26 mouse cellular contexts compared by ENCODE assay signal in genomic region chr2:116586203-116586959, GRCm38 (mm10).
DNase-seq lines count a peak whose midpoint lies in the region; ATAC-seq lines count a peak whose summit lies in the region.
"Had no signal": no experiment of that assay in that cellular context is flagged by ENCODE, and none has a peak within 500 bp of the region (broad histone marks: within the 10 kb centered on the region; RNA-seq: fewer than 3 reads in every experiment).

No protein-coding gene starts in this region.

- H3K4me1 ChIP-seq in midbrain, embryonic 14.5 days (ENCODE audit: control insufficient read depth, insufficient read depth, low read length) = no peaks in the 10 kb centered on the region
- H3K4me1 ChIP-seq in midbrain, embryonic 11.5 days (ENCODE audit: control insufficient read depth, insufficient read depth, low read length) = no peaks in the 10 kb centered on the region
- H3K4me1 ChIP-seq in hindbrain, embryonic 13.5 days (replicated peaks) = peaks cover 4% of the 10 kb centered on the region; the same call in 1 of the 2 replicates
- no peaks in the 10 kb centered on the region for H3K4me1 ChIP-seq in hindbrain, embryonic 16.5 days (ENCODE audit: control insufficient read depth, insufficient read depth, low read depth, low read length)
- H3K4me1 ChIP-seq in neural tube, embryonic 15.5 days = peaks cover 6% of the 10 kb centered on the region
- H3K4me1 ChIP-seq: embryonic facial prominence, embryonic 13.5 days; forebrain, embryonic 10.5 days; forebrain, embryonic 15.5 days; heart, embryonic 10.5 days; heart, embryonic 15.5 days; kidney, embryonic 15.5 days; limb, embryonic 12.5 days; liver, embryonic 15.5 days had no signal

- no peaks in the 10 kb centered on the region for H3K27me3 ChIP-seq in midbrain, embryonic 14.5 days (ENCODE audit: control insufficient read depth, insufficient read depth, low read length)
- no peaks in the 10 kb centered on the region for H3K27me3 ChIP-seq in midbrain, embryonic 11.5 days (ENCODE audit: control insufficient read depth, insufficient read depth, low read length)
- H3K27me3 ChIP-seq in hindbrain, embryonic 13.5 days = no peaks in the 10 kb centered on the region
- no peaks in the 10 kb centered on the region for H3K27me3 ChIP-seq in hindbrain, embryonic 16.5 days (replicated peaks; ENCODE audit: control insufficient read depth, insufficient read depth, low read length)
- no peaks in the 10 kb centered on the region for H3K27me3 ChIP-seq in neural tube, embryonic 15.5 days (replicated peaks)
- H3K27me3 ChIP-seq: embryonic facial prominence, embryonic 13.5 days; forebrain, embryonic 15.5 days; heart, embryonic 15.5 days; kidney, embryonic 15.5 days; limb, embryonic 12.5 days; liver, embryonic 15.5 days had no signal

- DNase-seq in midbrain, embryonic 14.5 days = peak; percentile 39
- no peak for DNase-seq in midbrain, embryonic 11.5 days (ENCODE audit: low spot score, missing footprints)
- DNase-seq in layer of hippocampus, adult 18-20 months (ENCODE audit: low spot score in 2 of 2) = no peak
- no peak for DNase-seq in thymus, postnatal 25 days
- DNase-seq: adrenal gland, postnatal 25 days; cerebellum, adult 18-20 months; cerebellum, postnatal 10 days; gastrocnemius, postnatal 25 days; heart, adult 11 months; kidney, adult 18-20 months; kidney, postnatal 25 days; lung, embryonic 14.5 days; lung, postnatal 14 days had no signal

- H3K9me3 ChIP-seq in midbrain, embryonic 14.5 days (ENCODE audit: control insufficient read depth, low read length) = no peaks in the 10 kb centered on the region
- H3K9me3 ChIP-seq in midbrain, embryonic 11.5 days (ENCODE audit: control insufficient read depth, low read length) = no peaks in the 10 kb centered on the region
- no peaks in the 10 kb centered on the region for H3K9me3 ChIP-seq in hindbrain, embryonic 13.5 days
- no peaks in the 10 kb centered on the region for H3K9me3 ChIP-seq in hindbrain, embryonic 16.5 days (ENCODE audit: control insufficient read depth, low read length)
- no peaks in the 10 kb centered on the region for H3K9me3 ChIP-seq in neural tube, embryonic 15.5 days (replicated peaks)
- H3K9me3 ChIP-seq: embryonic facial prominence, embryonic 13.5 days; forebrain, embryonic 10.5 days; forebrain, embryonic 15.5 days; heart, embryonic 10.5 days; heart, embryonic 15.5 days; kidney, embryonic 15.5 days; limb, embryonic 12.5 days; liver, embryonic 15.5 days had no signal

- H3K36me3 ChIP-seq in midbrain, embryonic 14.5 days (ENCODE audit: control insufficient read depth, insufficient read depth, low read length) = no peaks in the 10 kb centered on the region
- no peaks in the 10 kb centered on the region for H3K36me3 ChIP-seq in midbrain, embryonic 11.5 days (ENCODE audit: control insufficient read depth, insufficient read depth, low read length)
- no peaks in the 10 kb centered on the region for H3K36me3 ChIP-seq in hindbrain, embryonic 13.5 days
- no peaks in the 10 kb centered on the region for H3K36me3 ChIP-seq in hindbrain, embryonic 16.5 days (ENCODE audit: control insufficient read depth, insufficient read depth, low read length)
- no peaks in the 10 kb centered on the region for H3K36me3 ChIP-seq in neural tube, embryonic 15.5 days
- H3K36me3 ChIP-seq: embryonic facial prominence, embryonic 13.5 days; forebrain, embryonic 10.5 days; forebrain, embryonic 15.5 days; heart, embryonic 10.5 days; heart, embryonic 15.5 days; kidney, embryonic 15.5 days; limb, embryonic 12.5 days; liver, embryonic 15.5 days had no signal

- H3K27ac ChIP-seq in midbrain, embryonic 14.5 days (replicated peaks; ENCODE audit: low read depth, low read length) = no peak overlapping the region
- no peak overlapping the region for H3K27ac ChIP-seq in midbrain, embryonic 11.5 days (ENCODE audit: low read depth, low read length)
- peak overlapping the region; percentile 8; the same call in 1 of the 2 replicates for H3K27ac ChIP-seq in hindbrain, embryonic 13.5 days
- H3K27ac ChIP-seq in hindbrain, embryonic 16.5 days (ENCODE audit: low read depth, low read length) = no peak overlapping the region
- H3K27ac ChIP-seq in neural tube, embryonic 15.5 days (replicated peaks) = no peak overlapping the region; the same call in 1 of the 2 replicates
- H3K27ac ChIP-seq: embryonic facial prominence, embryonic 13.5 days; forebrain, embryonic 10.5 days; forebrain, embryonic 15.5 days; heart, embryonic 10.5 days; heart, embryonic 15.5 days; kidney, embryonic 15.5 days; layer of hippocampus, adult 2 months; left cerebral cortex, adult 2 months; limb, embryonic 12.5 days; liver, embryonic 15.5 days had no signal

- H3K9ac ChIP-seq in midbrain, embryonic 14.5 days (replicated peaks; ENCODE audit: low read length) = no peak overlapping the region
- H3K9ac ChIP-seq in midbrain, embryonic 11.5 days (ENCODE audit: low read length) = no peak overlapping the region
- no peak overlapping the region for H3K9ac ChIP-seq in hindbrain, embryonic 13.5 days
- no peak overlapping the region for H3K9ac ChIP-seq in hindbrain, embryonic 16.5 days (ENCODE audit: low read depth, low read length)
- H3K9ac ChIP-seq in neural tube, embryonic 15.5 days (replicated peaks) = no peak overlapping the region
- H3K9ac ChIP-seq: embryonic facial prominence, embryonic 13.5 days; forebrain, embryonic 15.5 days; heart, embryonic 15.5 days; kidney, embryonic 15.5 days; limb, embryonic 12.5 days; liver, embryonic 15.5 days; lung, embryonic 14.5 days had no signal

- no peak overlapping the region for H3K4me2 ChIP-seq in midbrain, embryonic 14.5 days (ENCODE audit: low read length)
- no peak overlapping the region for H3K4me2 ChIP-seq in midbrain, embryonic 11.5 days
- H3K4me2 ChIP-seq in hindbrain, embryonic 13.5 days = no peak overlapping the region
- H3K4me2 ChIP-seq in hindbrain, embryonic 16.5 days (ENCODE audit: low read length) = no peak overlapping the region
- no peak overlapping the region for H3K4me2 ChIP-seq in neural tube, embryonic 15.5 days
- H3K4me2 ChIP-seq: embryonic facial prominence, embryonic 13.5 days; forebrain, embryonic 15.5 days; heart, embryonic 15.5 days; kidney, embryonic 15.5 days; limb, embryonic 12.5 days; liver, embryonic 15.5 days; lung, embryonic 14.5 days had no signal

- H3K4me3 ChIP-seq in midbrain, embryonic 14.5 days (replicated peaks; ENCODE audit: low read depth, low read length) = no peak overlapping the region
- no peak overlapping the region for H3K4me3 ChIP-seq in midbrain, embryonic 11.5 days (ENCODE audit: low read depth, low read length)
- H3K4me3 ChIP-seq in hindbrain, embryonic 13.5 days = no peak overlapping the region
- no peak overlapping the region for H3K4me3 ChIP-seq in hindbrain, embryonic 16.5 days (ENCODE audit: low read length)
- no peak overlapping the region for H3K4me3 ChIP-seq in neural tube, embryonic 15.5 days (replicated peaks)
- H3K4me3 ChIP-seq: embryonic facial prominence, embryonic 13.5 days; forebrain, embryonic 10.5 days; forebrain, embryonic 15.5 days; heart, embryonic 10.5 days; heart, embryonic 15.5 days; kidney, embryonic 15.5 days; layer of hippocampus, adult 2 months; left cerebral cortex, adult 2 months; limb, embryonic 12.5 days; liver, embryonic 15.5 days had no signal

- ATAC-seq in midbrain, embryonic 14.5 days (ENCODE audit: low FRiP score, low TSS enrichment) = peak; percentile 55; the same call in 1 of the 2 replicates
- no peak for ATAC-seq in midbrain, embryonic 11.5 days (ENCODE audit: low FRiP score)
- peak; percentile 85 for ATAC-seq in hindbrain, embryonic 13.5 days (ENCODE audit: low FRiP score)
- ATAC-seq in hindbrain, embryonic 16.5 days = peak; percentile 71; the same call in 1 of the 2 replicates
- ATAC-seq in neural tube, embryonic 15.5 days (ENCODE audit: low FRiP score) = peak; percentile 81
- ATAC-seq: forebrain, embryonic 15.5 days had no signal

- 66% methylated on average over 11 of the region's 11 CpGs for WGBS in midbrain, embryonic 14.5 days
- 88% methylated on average over 11 of the region's 11 CpGs for WGBS in midbrain, embryonic 11.5 days
- 65% methylated on average over 11 of the region's 11 CpGs for WGBS in hindbrain, embryonic 13.5 days
- WGBS in hindbrain, embryonic 16.5 days = 69% methylated on average over 11 of the region's 11 CpGs
- 58% methylated on average over 11 of the region's 11 CpGs for WGBS in neural tube, embryonic 15.5 days
